Mouse (Mus musculus): ENCODE measurements around the gene Col5a1.

DNA sequence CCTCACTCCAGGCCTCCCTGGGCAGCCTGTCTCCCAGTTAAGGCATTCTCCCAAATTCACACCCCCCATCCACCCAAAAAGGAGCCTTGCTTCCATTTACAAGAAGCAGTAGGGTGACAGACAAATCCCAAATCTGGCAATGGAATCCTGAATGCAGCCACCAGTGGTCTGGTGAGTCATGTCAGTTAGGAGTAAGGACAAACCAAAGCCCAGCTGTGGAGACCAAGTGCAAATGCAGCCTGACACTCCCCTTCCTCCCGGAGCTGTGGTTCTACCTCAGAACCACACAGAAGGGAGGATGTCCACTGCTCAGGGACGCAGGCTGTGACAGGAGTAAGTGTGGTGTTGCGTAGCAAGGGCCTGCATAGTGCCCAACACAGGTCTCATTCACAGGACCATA is 11.6 kb upstream of the Col5a1 start:
- no peak for TF ChIP-seq RCOR1 (IDR thresholded peaks at IDR 0.05; ENCODE audit: low read depth, low read length)
- TF ChIP-seq CTCF (IDR thresholded peaks at IDR 0.05 in 2 of 3, conservative IDR thresholded peaks at IDR 0.05 in 1 of 3; ENCODE audit: control insufficient read depth in 1 of 3, insufficient read depth in 1 of 3, low read depth in 2 of 3, low read length in 3 of 3, poor library complexity in 1 of 3, severe bottlenecking in 1 of 3), result no peak
